16 mouse cellular contexts compared by ENCODE assay signal in genomic region chr19:38433381-38433780, GRCm38 (mm10). TPM values are rescaled to one million over a fixed set of nuclear protein-coding genes. Genes with fewer than 3 reads are reported as not detected.
DNase-seq lines count a peak whose midpoint lies in the region; ATAC-seq and TF ChIP-seq lines count a peak whose summit lies in the region.
"Had no signal": no experiment of that assay in that cellular context is flagged by ENCODE, and none has a peak within 500 bp of the region (broad histone marks: within the 10 kb centered on the region; RNA-seq: fewer than 3 reads in every experiment).

No protein-coding gene starts in this region.

- no peak overlapping the region for H3K4me2 ChIP-seq in liver, embryonic 12.5 days
- H3K4me2 ChIP-seq: limb, embryonic 15.5 days had no signal

- no peaks in the 10 kb centered on the region for H3K27me3 ChIP-seq in liver, adult 2 months (ENCODE audit: control insufficient read depth, insufficient read depth, low read length)
- no peaks in the 10 kb centered on the region for H3K27me3 ChIP-seq in liver, embryonic 12.5 days (replicated peaks)
- H3K27me3 ChIP-seq: limb, embryonic 15.5 days; Patski had no signal

- no peaks in the 10 kb centered on the region for H3K36me3 ChIP-seq in liver, adult 2 months (ENCODE audit: control insufficient read depth, insufficient read depth, low read length)
- no peaks in the 10 kb centered on the region for H3K36me3 ChIP-seq in liver, embryonic 12.5 days
- H3K36me3 ChIP-seq: hindbrain, embryonic 10.5 days; limb, embryonic 15.5 days had no signal

- no peak for ATAC-seq in liver, embryonic 12.5 days
- ATAC-seq: activated CD4-positive, CD25-positive, alpha-beta regulatory T cell, adult 4 months; forebrain, embryonic 14.5 days; midbrain, embryonic 16.5 days; Patski had no signal

- no peak overlapping the region for H3K27ac ChIP-seq in liver, adult 2 months (replicated peaks; ENCODE audit: insufficient read depth, low read depth, low read length)
- H3K27ac ChIP-seq in liver, embryonic 12.5 days: no peak overlapping the region
- H3K27ac ChIP-seq: hindbrain, embryonic 10.5 days; limb, embryonic 15.5 days had no signal

- no peaks in the 10 kb centered on the region for H3K9me3 ChIP-seq in liver, embryonic 12.5 days (replicated peaks)
- H3K9me3 ChIP-seq: limb, embryonic 15.5 days had no signal

- H3K9ac ChIP-seq in liver, adult 2 months (ENCODE audit: low read depth, low read length): no peak overlapping the region
- no peak overlapping the region for H3K9ac ChIP-seq in liver, embryonic 12.5 days
- H3K9ac ChIP-seq: limb, embryonic 15.5 days had no signal

- TF ChIP-seq POLR2A in liver, adult 2 months (IDR thresholded peaks at IDR 0.05; ENCODE audit: extremely low read depth, insufficient read depth, low read length): no peak

- WGBS in liver, adult 2 months: 40% methylated on average over 2 of the region's 2 CpGs
- 71% methylated on average over 2 of the region's 2 CpGs for WGBS in liver, embryonic 12.5 days (ENCODE audit: insufficient replicate concordance)

- DNase-seq in gastrocnemius, adult 18-20 months (ENCODE audit: low spot score): peak; percentile 50
- no peak for DNase-seq in gastrocnemius, postnatal 4 days (ENCODE audit: low spot score in 2 of 2)
- peak; percentile 61 for DNase-seq in liver, adult 2 months (ENCODE audit: extremely low read depth, low read depth, low spot score)
- peak; percentile 75 for DNase-seq in adipocyte (ENCODE audit: low spot score)
- peak; percentile 66 for DNase-seq in skeletal muscle tissue, adult 2 months (ENCODE audit: low read depth, low spot score)
- no peak for DNase-seq in thymus, postnatal 14 days
- DNase-seq: cerebellum, postnatal 25 days; gastrocnemius, postnatal 36 days; spleen, adult 18-20 months had no signal

- H3K4me3 ChIP-seq in liver, adult 2 months (ENCODE audit: insufficient read depth, low read depth, low read length): no peak overlapping the region
- no peak overlapping the region for H3K4me3 ChIP-seq in liver, embryonic 12.5 days
- H3K4me3 ChIP-seq: hindbrain, embryonic 10.5 days; limb, embryonic 15.5 days had no signal

- TF ChIP-seq CTCF in liver, adult 2 months (IDR thresholded peaks at IDR 0.05; ENCODE audit: low read depth, low read length): no peak

- no peaks in the 10 kb centered on the region for H3K4me1 ChIP-seq in liver, adult 2 months (ENCODE audit: control insufficient read depth, insufficient read depth, low read length)
- no peaks in the 10 kb centered on the region for H3K4me1 ChIP-seq in liver, embryonic 12.5 days
- H3K4me1 ChIP-seq: hindbrain, embryonic 10.5 days; limb, embryonic 15.5 days had no signal

- no peaks in the 10 kb centered on the region for H3K79me2 ChIP-seq in liver, adult 2 months (ENCODE audit: control insufficient read depth, insufficient read depth, low read length)

RNA-seq across cellular contexts. Expression of gene Slc35g1, which starts 37.6 kb away (rescaled TPM):
- 1 to 10 TPM; 1.7 to 2.0 TPM for total RNA-seq in gastrocnemius, adult 18-20 months (2021)
- total RNA-seq in gastrocnemius, postnatal 4 days (2021): 1 to 10 TPM; 2.6 to 2.7 TPM
- 16.3 and 21.2 TPM in 2 replicates for total RNA-seq in liver, adult 2 months (2014; rRNA removed)
- polyA plus RNA-seq in liver, adult 2 months (2012; rRNA removed): 4.0 and 4.7 TPM in 2 replicates
- 7.7 and 8.4 TPM in 2 replicates for polyA plus RNA-seq in liver, embryonic 12.5 days (2016; fragmentation: Nextera tagmentation; extraction: Ambion mirVana)

RNA-seq across cellular contexts. Expression of gene Plce1, which starts 47.5 kb away (rescaled TPM):
- total RNA-seq in gastrocnemius, adult 18-20 months (2021): 1 to 10 TPM; 4.5 to 6.0 TPM
- total RNA-seq in gastrocnemius, postnatal 4 days (2021): 10 to 100 TPM; 53.1 to 56.9 TPM
- 8.6 and 8.9 TPM in 2 replicates for total RNA-seq in liver, adult 2 months (2014; rRNA removed)
- polyA plus RNA-seq in liver, adult 2 months (2012; rRNA removed): 1.7 and 1.9 TPM in 2 replicates
- 0.82 and 0.89 TPM in 2 replicates for polyA plus RNA-seq in liver, embryonic 12.5 days (2016; fragmentation: Nextera tagmentation; extraction: Ambion mirVana)

Comparison
In these comparisons a context has a peak if more than half of its experiments do, and no peak if none do; other contexts are left out.
1. DNase-seq: peak in gastrocnemius, adult 18-20 months (single experiment), liver, adult 2 months (single experiment), adipocyte (single experiment) and skeletal muscle tissue, adult 2 months (single experiment); none in gastrocnemius, postnatal 4 days (0 of 2) and thymus, postnatal 14 days (single experiment).